Mouse (Mus musculus) neural tube, embryonic 11.5 days (tissue): ENCODE results near the gene Srp68. TPM values are rescaled to one million over a fixed set of nuclear protein-coding genes. Genes with fewer than 3 reads are reported as not detected.

Source experiments
- ATAC-seq: fragments of 200-750 bp; cut with Nextera tagmentation; 2 replicates; pipeline ENCODE4 v1.8.0; 2017; ENCODE audit warnings: moderate number of reproducible peaks, mild to moderate bottlenecking, moderate TSS enrichment, moderate library complexity; ENCODE audit not compliant: insufficient read depth, low FRiP score, low TSS enrichment
- DNase-seq: peaks from one replicate; pipeline ENCODE4 v3.0.0-alpha.2; 2015; ENCODE audit warnings: low spot score
- H3K27ac ChIP-seq: fragments of 300-500 bp; sonication (generic); 2 replicates; pipeline ENCODE4 v1.5.1; 2014; ENCODE audit warnings: low read depth, mild to moderate bottlenecking, low read length
- H3K27me3 ChIP-seq: fragments of 300-500 bp; sonication (generic); 2 replicates; pipeline ENCODE4 v1.6.1; 2014; ENCODE audit warnings: mild to moderate bottlenecking, low read length, mixed read lengths; ENCODE audit not compliant: control insufficient read depth, insufficient read depth
- H3K36me3 ChIP-seq: fragments of 300-500 bp; sonication (generic); 2 replicates; pipeline ENCODE4 v1.6.1; 2014; ENCODE audit warnings: mild to moderate bottlenecking, low read length, moderate library complexity, mixed read lengths; ENCODE audit not compliant: control insufficient read depth, insufficient read depth
- H3K4me1 ChIP-seq: fragments of 300-500 bp; sonication (generic); 2 replicates; pipeline ENCODE4 v1.6.1; 2014; ENCODE audit warnings: low read length, mixed read lengths; ENCODE audit not compliant: control insufficient read depth, insufficient read depth
- H3K4me2 ChIP-seq: fragments of 300-500 bp; sonication (generic); 2 replicates; pipeline ENCODE4 v1.6.1; 2014; ENCODE audit warnings: low read depth, mild to moderate bottlenecking, moderate library complexity
- H3K4me3 ChIP-seq: fragments of 300-500 bp; sonication (generic); 2 replicates; pipeline ENCODE4 v1.5.1; 2014; ENCODE audit warnings: low read depth, low read length
- H3K9ac ChIP-seq: fragments of 300-500 bp; sonication (generic); 2 replicates; pipeline ENCODE4 v1.6.1; 2014; ENCODE audit warnings: mild to moderate bottlenecking, low read length
- H3K9me3 ChIP-seq: fragments of 300-500 bp; sonication (generic); 2 replicates; pipeline ENCODE4 v1.6.1; 2016; ENCODE audit warnings: low read length; ENCODE audit not compliant: control insufficient read depth
- WGBS: fragments of 180-500 bp; shearing (Covaris S2); extraction: QIAGEN DNeasy Blood & Tissue Kit; methylation state at CpG from one replicate; pipeline ENCODE4 v1.1.7; 2014; 5-methylcytosine and 5-hydroxymethylcytosine counted together
- polyA plus RNA-seq: library from polyadenylated mRNA; unstranded; fragments of >200 nt; fragmentation: Nextera tagmentation; extraction: Ambion mirVana; gene quantifications from 2 replicates; pipeline ENCODE4 v1.2.1, GENCODE M21; 2014

Srp68 gene
- polyA plus RNA-seq, 1 experiment from 2014 or later: 87.4 TPM

DNA sequence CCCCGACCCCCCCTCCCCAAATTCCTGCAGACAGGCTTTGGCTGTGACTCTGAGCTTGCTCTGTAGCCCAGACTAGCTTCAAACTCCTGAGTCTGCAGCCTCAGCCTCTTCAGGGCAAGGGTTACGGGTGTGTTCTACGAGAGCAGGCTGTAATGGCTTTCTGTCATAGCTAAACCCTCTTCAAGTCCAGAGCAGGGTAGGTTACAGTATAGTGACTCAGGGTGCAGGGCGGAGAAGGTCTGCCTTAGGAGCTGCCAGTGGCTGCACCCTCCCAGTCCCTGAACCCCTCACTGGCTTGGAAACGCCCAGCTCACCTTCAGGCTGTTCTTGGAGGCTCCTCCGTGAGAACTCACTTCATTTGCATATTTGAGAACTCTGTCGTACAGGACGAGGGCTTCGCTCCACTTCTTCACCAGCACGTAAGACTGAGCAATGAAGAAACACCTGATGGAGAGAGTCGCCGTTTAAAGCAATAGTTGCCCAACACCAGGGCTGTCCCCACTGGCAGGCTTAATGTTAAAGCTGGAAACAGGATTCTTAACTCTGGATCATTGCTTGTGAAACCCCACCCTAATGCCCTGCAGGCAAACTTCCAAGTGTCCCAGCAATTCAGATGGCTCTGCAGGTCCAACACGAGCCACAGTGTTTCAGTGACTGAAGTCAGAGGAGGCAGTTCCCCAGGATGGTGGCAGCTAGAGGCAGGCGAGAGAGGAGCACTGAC, 26.4 kb downstream of the Srp68 start:
- no peaks in the 10 kb centered on the region for H3K9me3 ChIP-seq
- no peak overlapping the region for H3K4me3 ChIP-seq
- no peak overlapping the region for H3K9ac ChIP-seq
- H3K27ac ChIP-seq: no peak overlapping the region
- 79% methylated on average over 14 of the region's 14 CpGs for WGBS
- H3K4me1 ChIP-seq: no peaks in the 10 kb centered on the region
- ATAC-seq: no peak
- peaks cover 33% of the 10 kb centered on the region for H3K36me3 ChIP-seq
- no peaks in the 10 kb centered on the region for H3K27me3 ChIP-seq
- DNase-seq: no peak
- H3K4me2 ChIP-seq: no peak overlapping the region

DNA sequence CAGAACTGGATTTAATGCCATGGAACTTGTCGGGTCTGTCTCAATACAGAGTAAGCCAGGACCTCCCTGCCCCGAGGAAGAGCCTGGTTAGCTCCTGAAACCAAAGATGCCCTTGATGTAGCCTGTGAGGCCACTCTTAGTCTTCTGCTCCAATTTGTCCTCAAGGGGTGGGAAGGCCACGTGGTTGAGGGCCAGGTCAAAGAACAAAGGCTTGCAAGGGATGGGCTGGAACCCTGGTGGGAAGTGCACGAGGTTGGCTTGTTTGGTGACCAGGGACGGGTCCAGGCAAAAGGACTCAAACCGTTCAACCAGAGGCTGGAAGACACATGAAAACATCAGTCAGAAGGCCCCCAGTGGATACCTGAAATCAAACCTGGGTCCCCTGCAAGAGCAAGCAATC, 28.4 kb downstream of the Srp68 start:
- WGBS: 72% methylated on average over 6 of the region's 6 CpGs
- DNase-seq (no peak), ATAC-seq (no peak)
- no peaks in the 10 kb centered on the region for H3K9me3 ChIP-seq
- H3K9ac ChIP-seq: no peak overlapping the region
- H3K4me1 ChIP-seq: peaks cover 10% of the 10 kb centered on the region
- no peak overlapping the region for H3K4me3 ChIP-seq
- no peak overlapping the region for H3K27ac ChIP-seq
- peaks cover 27% of the 10 kb centered on the region for H3K36me3 ChIP-seq
- no peaks in the 10 kb centered on the region for H3K27me3 ChIP-seq
- H3K4me2 ChIP-seq: no peak overlapping the region

DNA sequence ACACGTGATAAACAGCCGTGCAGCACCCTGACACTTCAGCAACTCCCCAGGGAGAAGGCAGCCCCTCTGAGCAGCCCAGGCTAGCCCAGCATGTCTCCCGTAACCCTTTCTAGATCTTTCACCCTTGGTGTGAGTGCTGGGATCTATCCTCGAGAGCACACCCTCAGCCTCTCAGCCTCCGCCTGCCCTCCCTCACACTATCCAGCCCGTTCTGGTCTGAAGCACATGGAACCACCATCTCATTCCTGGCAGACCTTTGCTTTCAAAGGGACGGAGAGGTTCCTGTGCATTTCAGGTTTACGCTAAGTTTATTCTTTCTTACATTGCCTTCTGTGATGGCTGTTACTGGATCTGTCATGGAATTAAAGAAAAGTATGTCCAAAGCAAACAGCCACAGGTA, 29.4 kb downstream of the Srp68 start:
- Histone ChIP-seq H3K4me1 (peaks cover 10% of the 10 kb centered on the region), H3K27ac (no peak overlapping the region), H3K4me3 (no peak overlapping the region), H3K4me2 (no peak overlapping the region), H3K36me3 (peaks cover 19% of the 10 kb centered on the region), H3K9ac (no peak overlapping the region), H3K27me3 (no peaks in the 10 kb centered on the region), H3K9me3 (no peaks in the 10 kb centered on the region)
- DNase-seq (no peak), ATAC-seq (no peak)
- 85% methylated on average over 8 of the region's 8 CpGs for WGBS

DNA sequence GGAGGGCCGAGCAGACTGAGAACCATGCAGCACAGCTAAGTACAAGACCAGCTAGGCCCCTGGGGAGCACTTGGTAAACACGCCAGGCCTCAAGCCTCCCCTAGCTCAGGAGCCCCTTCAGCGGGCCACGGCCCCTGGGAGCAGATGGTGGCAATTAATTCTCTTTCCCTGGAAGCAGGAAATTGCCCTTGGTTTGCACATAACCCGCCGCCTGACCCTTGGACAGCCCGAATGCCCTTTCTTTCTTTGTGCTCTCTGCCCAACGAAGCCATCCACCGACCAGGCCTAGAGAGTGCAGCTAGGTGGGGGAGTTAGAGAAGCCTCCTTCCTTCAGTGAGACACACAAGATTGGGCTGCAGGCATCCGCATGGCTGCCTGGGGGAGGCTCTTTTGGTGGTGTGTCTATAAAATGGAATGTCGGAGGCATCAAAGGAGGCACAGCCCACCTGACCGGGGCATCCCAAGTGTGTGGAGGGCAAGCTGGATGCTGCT, 32.2 kb downstream of the Srp68 start:
- Histone ChIP-seq H3K4me3 (no peak overlapping the region), H3K27ac (peak overlapping the region; percentile 68), H3K9ac (peak overlapping the region; percentile 41), H3K9me3 (no peaks in the 10 kb centered on the region), H3K36me3 (peaks cover 2% of the 10 kb centered on the region), H3K27me3 (peaks cover 14% of the 10 kb centered on the region), H3K4me1 (peaks cover 12% of the 10 kb centered on the region), H3K4me2 (no peak overlapping the region)
- 13% methylated on average over 12 of the region's 12 CpGs for WGBS
- peak; percentile 55 for DNase-seq
- no peak for ATAC-seq

DNA sequence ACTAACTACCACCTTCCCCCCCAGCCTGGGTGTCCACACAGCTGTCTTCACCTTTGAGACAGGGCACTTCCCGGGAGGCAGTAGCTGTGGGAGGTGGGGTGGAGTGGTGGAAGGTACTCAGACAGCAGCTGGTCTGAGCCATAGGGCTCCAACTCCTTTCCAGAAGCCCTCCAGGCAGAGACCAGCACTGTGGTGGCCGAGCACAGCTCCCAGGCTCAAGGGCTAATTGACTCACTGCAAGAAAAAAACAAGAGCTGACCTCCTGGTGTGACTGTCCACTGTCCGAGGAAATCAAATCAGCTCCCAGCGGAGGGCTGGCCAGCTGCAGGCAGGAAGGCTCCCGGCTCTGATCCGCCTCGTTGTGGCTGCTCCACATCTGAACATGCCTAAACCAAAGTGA, 34.2 kb downstream of the Srp68 start:
- Histone ChIP-seq H3K27me3 (peaks cover 14% of the 10 kb centered on the region), H3K9ac (no peak overlapping the region), H3K9me3 (no peaks in the 10 kb centered on the region), H3K4me2 (no peak overlapping the region), H3K4me1 (peaks cover 12% of the 10 kb centered on the region), H3K27ac (peak overlapping the region; percentile 40; the same call in 1 of the 2 replicates), H3K4me3 (no peak overlapping the region), H3K36me3 (peaks cover 2% of the 10 kb centered on the region; the same call in 1 of the 2 replicates)
- ATAC-seq (no peak), DNase-seq (no peak)
- WGBS: 9% methylated on average over 7 of the region's 7 CpGs

DNA sequence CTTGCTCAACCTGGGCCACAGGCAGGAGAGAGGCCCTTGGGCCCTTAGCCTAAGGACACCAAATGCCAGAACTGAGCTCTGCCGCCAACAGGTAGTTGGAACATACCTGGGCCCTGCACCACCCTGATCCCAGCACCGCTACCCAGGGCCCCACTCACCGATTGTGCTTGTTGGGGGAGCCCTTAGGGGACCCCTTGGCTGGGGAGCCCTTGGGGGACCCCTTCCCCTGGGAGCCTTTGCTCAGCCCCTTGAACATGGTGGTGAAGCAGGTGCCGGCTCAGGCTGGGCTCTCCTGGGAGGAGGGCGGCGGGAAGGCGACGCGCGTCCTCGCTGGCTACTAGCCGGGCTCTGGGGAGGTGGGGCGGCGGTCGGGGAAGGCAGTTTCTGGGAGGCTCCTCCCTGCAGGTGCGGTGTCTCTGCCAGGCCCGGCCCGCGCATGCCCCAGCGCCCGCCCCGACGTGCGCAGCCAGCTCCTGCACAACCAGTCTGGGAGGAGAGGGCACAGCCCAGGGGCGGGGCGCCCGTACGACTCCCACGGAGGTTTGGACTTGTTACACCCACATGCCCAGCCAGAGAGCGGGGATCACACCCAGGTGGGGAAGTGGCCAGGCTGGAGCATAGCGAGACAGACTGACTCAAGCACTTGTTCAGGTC, 36.1 kb downstream of the Srp68 start, which contains the start of gene Evpl:
Gene Evpl (minus strand): TSS at position 336 of the 654 bp plus-strand sequence.
- WGBS: 18% methylated on average over 31 of the region's 31 CpGs
- DNase-seq (no peak), ATAC-seq (no peak)
- Histone ChIP-seq H3K4me1 (peaks cover 12% of the 10 kb centered on the region), H3K9ac (no peak within 1 kb of the TSS), H3K4me3 (no peak within 1 kb of the TSS), H3K27ac (no peak within 1 kb of the TSS), H3K36me3 (no peaks in the 10 kb centered on the region), H3K9me3 (no peaks in the 10 kb centered on the region), H3K27me3 (peaks cover 14% of the 10 kb centered on the region), H3K4me2 (no peak within 1 kb of the TSS)

DNA sequence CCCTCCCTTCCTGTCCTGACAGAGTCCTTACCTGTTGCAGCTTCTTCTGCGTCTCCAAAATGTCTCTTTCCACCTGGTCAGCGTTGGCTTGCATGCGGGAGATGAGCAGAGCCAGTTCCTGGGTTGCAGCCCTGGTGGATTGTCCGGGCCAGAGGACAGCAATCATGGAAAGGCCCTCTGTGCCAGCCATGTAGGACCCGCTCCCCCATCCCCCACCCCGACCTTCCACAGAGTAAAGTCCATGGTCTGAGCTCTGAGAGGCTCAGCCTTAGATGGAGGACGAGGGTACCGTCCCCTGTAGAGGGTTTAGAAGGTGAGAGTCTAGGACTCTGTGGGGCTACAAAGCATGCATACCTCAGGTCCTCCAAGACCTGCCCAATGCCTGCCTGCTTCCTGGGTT, 39.1 kb downstream of the Srp68 start:
- Histone ChIP-seq H3K9ac (no peak overlapping the region), H3K4me2 (no peak overlapping the region), H3K36me3 (no peaks in the 10 kb centered on the region), H3K27ac (no peak overlapping the region), H3K4me3 (no peak overlapping the region), H3K4me1 (peaks cover 3% of the 10 kb centered on the region; the same call in 1 of the 2 replicates), H3K27me3 (peaks cover 14% of the 10 kb centered on the region), H3K9me3 (no peaks in the 10 kb centered on the region)
- ATAC-seq (no peak), DNase-seq (no peak)
- 85% methylated on average over 8 of the region's 8 CpGs for WGBS

DNA sequence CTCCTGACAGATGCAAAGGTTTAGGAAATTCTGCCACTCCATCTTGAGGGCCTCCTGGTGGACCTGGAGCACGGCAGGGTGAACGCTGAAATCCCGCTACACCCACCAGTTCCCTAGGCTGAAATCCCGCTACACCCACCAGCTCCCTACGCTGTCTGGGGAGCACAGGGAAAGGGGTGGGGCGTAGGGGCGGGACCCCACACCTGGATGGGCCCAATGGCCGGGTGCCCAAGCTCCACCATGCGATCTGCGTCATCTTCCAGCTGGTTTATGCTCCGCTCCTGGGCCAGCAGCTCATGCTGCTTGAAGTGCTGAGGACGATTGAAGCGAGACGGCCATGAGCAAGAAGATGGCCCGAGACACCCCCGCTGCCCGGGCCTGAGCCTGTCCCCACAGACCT, 41.6 kb downstream of the Srp68 start:
- no peak overlapping the region for H3K4me3 ChIP-seq
- 28% methylated on average over 17 of the region's 17 CpGs for WGBS
- ATAC-seq (no peak), DNase-seq (no peak)
- H3K9ac ChIP-seq: no peak overlapping the region
- H3K27ac ChIP-seq: no peak overlapping the region
- no peaks in the 10 kb centered on the region for H3K4me1 ChIP-seq
- H3K4me2 ChIP-seq: no peak overlapping the region
- H3K27me3 ChIP-seq: peaks cover 6% of the 10 kb centered on the region
- H3K36me3 ChIP-seq: no peaks in the 10 kb centered on the region
- no peaks in the 10 kb centered on the region for H3K9me3 ChIP-seq

DNA sequence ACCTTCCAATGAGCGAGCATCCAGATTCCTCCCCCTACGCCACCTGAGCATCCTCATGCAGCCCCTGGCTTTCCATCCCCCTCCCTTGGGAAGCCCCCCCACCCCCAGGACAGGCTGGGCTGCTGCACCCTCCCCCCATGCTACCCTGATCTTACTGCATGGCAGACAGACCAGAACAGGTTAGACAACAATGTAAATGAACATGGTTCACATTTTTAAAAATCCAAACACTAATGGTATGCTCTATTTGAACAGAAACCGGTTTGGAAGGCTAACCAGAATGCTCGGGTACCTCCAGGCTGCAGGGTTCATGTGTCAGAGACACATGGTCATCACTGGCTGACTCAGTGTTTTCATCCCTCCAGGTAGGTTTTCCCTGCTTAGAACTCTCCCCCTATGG, 45.3 kb downstream of the Srp68 start:
- Histone ChIP-seq H3K9me3 (no peaks in the 10 kb centered on the region), H3K27me3 (peaks cover 6% of the 10 kb centered on the region), H3K4me1 (no peaks in the 10 kb centered on the region), H3K36me3 (no peaks in the 10 kb centered on the region), H3K4me3 (no peak overlapping the region), H3K9ac (no peak overlapping the region), H3K27ac (no peak overlapping the region), H3K4me2 (no peak overlapping the region)
- 80% methylated on average over 4 of the region's 4 CpGs for WGBS
- ATAC-seq: no peak
- no peak for DNase-seq
